Mouse (Mus musculus) CH12.LX (cell line): Measurements from ENCODE around the gene Cacybp.

Experiments
- CHD2 ChIP-seq: IDR thresholded peaks from 2 replicates; pipeline ENCODE4 v1.6.1; 2011; ENCODE audit warnings: low read length, improper control_type of control experiment
- CTCF ChIP-seq, 2 experiments: IDR thresholded peaks in 1 of 2; conservative IDR thresholded peaks in 1 of 2; 2 replicates each; pipeline ENCODE4 v1.5.1; 2011 to 2012; ENCODE audit warnings: low read depth in 2 of 2, low read length in 2 of 2, improper control_type of control experiment in 1 of 2, inconsistent platforms in 1 of 2, mild to moderate bottlenecking in 1 of 2, moderate library complexity in 1 of 2
- GABPA ChIP-seq: IDR thresholded peaks from 2 replicates; pipeline ENCODE4 v1.6.1; 2012; ENCODE audit warnings: low read depth, low read length, improper control_type of control experiment, inconsistent platforms; ENCODE audit not compliant: insufficient replicate concordance
- JUND ChIP-seq: conservative IDR thresholded peaks from 2 replicates; pipeline ENCODE4 v1.6.1; 2011; ENCODE audit warnings: low read depth, low read length, improper control_type of control experiment
- NELFE ChIP-seq: IDR thresholded peaks from 2 replicates; pipeline ENCODE4 v1.6.1; 2011; ENCODE audit warnings: low read depth, low read length, improper control_type of control experiment
- POLR2A ChIP-seq: IDR thresholded peaks from 2 replicates; pipeline ENCODE4 v1.6.1; 2011; ENCODE audit warnings: low read depth, mild to moderate bottlenecking, improper control_type of control experiment, low read length
- RCOR1 ChIP-seq: conservative IDR thresholded peaks from 2 replicates; pipeline ENCODE4 v1.6.1; 2012; ENCODE audit warnings: low read depth, mild to moderate bottlenecking, inconsistent platforms, low read length, improper control_type of control experiment
- TCF12 ChIP-seq: IDR thresholded peaks from 2 replicates; pipeline ENCODE4 v1.6.1; 2014; ENCODE audit warnings: low read depth, mild to moderate bottlenecking, inconsistent platforms, low read length, improper control_type of control experiment
- UBTF ChIP-seq: IDR thresholded peaks from 2 replicates; pipeline ENCODE4 v1.6.1; 2012; ENCODE audit warnings: low read depth, mild to moderate bottlenecking, inconsistent platforms, low read length, improper control_type of control experiment, moderate library complexity
- ZMIZ1 ChIP-seq: IDR thresholded peaks from 2 replicates; pipeline ENCODE4 v1.6.1; 2012; ENCODE audit warnings: low read depth, mild to moderate bottlenecking, inconsistent platforms, low read length, improper control_type of control experiment

DNA sequence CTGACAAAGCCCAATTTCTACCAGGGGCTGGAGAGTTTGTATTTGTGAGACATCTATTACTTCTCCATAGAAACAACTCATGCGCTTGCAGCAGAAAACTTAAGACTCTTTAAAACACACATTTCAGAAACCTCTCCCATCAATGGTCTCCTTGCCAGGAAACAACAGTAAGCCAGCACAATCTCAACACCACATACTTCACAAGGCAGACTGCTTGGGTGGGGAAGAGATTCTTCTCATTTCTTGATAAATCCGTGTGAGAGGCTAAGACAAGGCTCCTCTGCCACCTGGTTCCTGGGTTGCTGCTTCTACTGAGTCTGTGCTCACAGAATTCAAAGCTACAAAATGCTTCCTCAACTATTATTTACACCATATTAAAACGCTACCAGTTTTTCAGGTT, 37.1 kb upstream of the Cacybp start:
- no peak for TF ChIP-seq CTCF (conservative IDR thresholded peaks at IDR 0.05 in 1 of 2, IDR thresholded peaks at IDR 0.05 in 1 of 2; ENCODE audit: low read depth in 2 of 2, low read length in 2 of 2)
- TF ChIP-seq RCOR1 = no peak
- no peak for TF ChIP-seq GABPA
- no peak for TF ChIP-seq POLR2A
- no peak for TF ChIP-seq ZMIZ1
- no peak for TF ChIP-seq NELFE
- no peak for TF ChIP-seq CHD2
- TF ChIP-seq JUND = no peak
- TF ChIP-seq TCF12 = no peak
- TF ChIP-seq UBTF = no peak
